Mouse (Mus musculus) midbrain, postnatal 0 days (tissue): ENCODE measurements around the gene H2afv. TPM values are rescaled to one million over a fixed set of nuclear protein-coding genes. Genes with fewer than 3 reads are reported as not detected.
A peak's percentile ranks its signal among the peaks of the same experiment; 100 is the strongest.
"Not testable (repeated sequence)": the region's sequence is repeated elsewhere in the genome, so short reads cannot be mapped to it uniquely, and the experiment has no call there.

Experiments
- ATAC-seq: fragments of 200-750 bp; cut with Nextera tagmentation; 2 replicates; pipeline ENCODE4 v1.8.0; 2017; ENCODE audit warnings: moderate number of reproducible peaks, mild to moderate bottlenecking, moderate TSS enrichment, moderate library complexity; ENCODE audit not compliant: low FRiP score
- DNase-seq: peaks from one replicate; pipeline ENCODE4 v3.0.0-alpha.2; 2015; ENCODE audit warnings: low spot score
- H3K27ac ChIP-seq: fragments of 300-500 bp; sonication (generic); 2 replicates; pipeline ENCODE4 v1.5.1; 2014; ENCODE audit warnings: low read depth, mild to moderate bottlenecking, low read length, mixed read lengths
- H3K27me3 ChIP-seq: fragments of 300-500 bp; sonication (generic); 2 replicates; pipeline ENCODE4 v1.6.1; 2014; ENCODE audit warnings: low read length, control low read depth, mixed read lengths; ENCODE audit not compliant: insufficient read depth
- H3K36me3 ChIP-seq: fragments of 300-500 bp; sonication (generic); 2 replicates; pipeline ENCODE4 v1.6.1; 2014; ENCODE audit warnings: low read length, control low read depth, mixed read lengths; ENCODE audit not compliant: insufficient read depth
- H3K4me1 ChIP-seq: fragments of 300-500 bp; sonication (generic); 2 replicates; pipeline ENCODE4 v1.6.1; 2014; ENCODE audit warnings: mild to moderate bottlenecking, control low read depth, antibody characterized with exemption, low read length, mixed read lengths; ENCODE audit not compliant: insufficient read depth
- H3K4me2 ChIP-seq: fragments of 300-500 bp; sonication (generic); 2 replicates; pipeline ENCODE4 v1.6.1; 2014; ENCODE audit warnings: low read depth, mild to moderate bottlenecking, low read length, mixed read lengths; ENCODE audit not compliant: poor library complexity, severe bottlenecking
- H3K4me3 ChIP-seq: fragments of 300-500 bp; sonication (generic); 2 replicates; pipeline ENCODE4 v1.5.1; 2014; ENCODE audit warnings: low read depth, mild to moderate bottlenecking, low read length, moderate library complexity
- H3K9ac ChIP-seq: fragments of 300-500 bp; sonication (generic); replicated peaks from 2 replicates; pipeline ENCODE4 v1.6.1; 2014; ENCODE audit warnings: mild to moderate bottlenecking, low read length, moderate library complexity, mixed read lengths; ENCODE audit not compliant: poor library complexity, severe bottlenecking
- H3K9me3 ChIP-seq: fragments of 300-500 bp; sonication (generic); 2 replicates; pipeline ENCODE4 v1.6.1; 2016; ENCODE audit warnings: low read length, control low read depth
- CTCF ChIP-seq: IDR thresholded peaks from 2 replicates; pipeline ENCODE4 v1.5.1; 2016; ENCODE audit warnings: antibody characterized with exemption, mild to moderate bottlenecking
- WGBS: fragments of 180-500 bp; shearing (Covaris S2); extraction: QIAGEN DNeasy Blood & Tissue Kit; methylation state at CpG from one replicate; pipeline ENCODE4 v1.1.7; 2014; 5-methylcytosine and 5-hydroxymethylcytosine counted together
- polyA plus RNA-seq: library from polyadenylated mRNA; unstranded; fragments of >200 nt; fragmentation: Nextera tagmentation; extraction: Ambion mirVana; gene quantifications from 2 replicates; pipeline ENCODE4 v1.2.1, GENCODE M21; 2015
- total RNA-seq: library from RNA; depleted of rRNA; stranded (reverse); fragments of >200 nt; gene quantifications from 2 replicates; pipeline ENCODE4 v1.2.3, GENCODE M21; 2014

Gene H2afv
- total and polyA plus RNA-seq, 2 experiments from 2014 or later: 57.2 to 133 TPM

DNA sequence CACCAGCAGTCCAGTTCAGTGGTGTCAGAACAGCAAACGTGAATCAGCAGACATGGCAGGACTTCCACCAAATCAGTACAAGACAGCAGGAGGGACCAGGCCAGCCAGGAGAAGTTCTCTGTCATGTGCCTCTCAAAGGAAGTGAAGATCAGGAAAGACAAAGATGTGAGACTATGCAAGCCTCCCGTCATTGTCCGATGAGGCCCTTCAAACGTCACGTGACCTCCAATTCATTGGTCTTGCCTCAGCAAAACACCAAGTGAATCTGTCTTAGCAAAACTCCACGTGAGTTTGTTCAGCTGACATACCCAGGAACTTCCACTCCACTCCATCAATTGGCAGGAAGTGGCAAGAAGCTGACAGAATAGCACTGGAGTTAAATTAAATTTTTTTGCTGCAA is 11.8 kb upstream of the H2afv start:
- H3K9me3 ChIP-seq: no peaks in the 10 kb centered on the region
- H3K36me3 ChIP-seq: no peaks in the 10 kb centered on the region
- DNase-seq (no peak), ATAC-seq (no peak)
- no peak for TF ChIP-seq CTCF
- WGBS: 77% methylated on average over 6 of the region's 6 CpGs
- H3K27ac ChIP-seq: no peak overlapping the region
- H3K9ac ChIP-seq: no peak overlapping the region
- no peak overlapping the region for H3K4me3 ChIP-seq
- H3K27me3 ChIP-seq: no peaks in the 10 kb centered on the region
- no peaks in the 10 kb centered on the region for H3K4me1 ChIP-seq
- no peak overlapping the region for H3K4me2 ChIP-seq

DNA sequence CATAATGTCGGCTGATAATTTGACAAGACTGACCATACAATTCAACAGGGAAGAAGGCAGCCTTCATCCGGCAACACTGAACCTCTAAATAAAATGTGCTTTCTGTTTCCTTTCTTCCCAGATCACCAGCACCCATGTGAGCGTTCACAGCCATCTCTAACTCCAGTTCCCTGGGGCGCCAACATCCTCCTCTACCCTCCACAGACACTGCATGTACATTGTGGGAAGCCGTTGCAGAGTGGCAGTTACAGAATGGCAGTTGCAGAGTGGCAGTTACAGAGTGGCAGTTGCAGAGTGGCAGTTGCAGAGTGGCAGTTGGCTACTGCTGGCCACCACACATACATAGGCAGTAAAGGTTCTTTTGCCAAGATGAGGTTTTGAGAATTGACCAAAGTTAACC is 3.9 kb upstream of the H2afv start:
- H3K4me1 ChIP-seq, H3K36me3 ChIP-seq, H3K4me3 ChIP-seq, H3K27ac ChIP-seq, H3K9me3 ChIP-seq, H3K4me2 ChIP-seq, DNase-seq, H3K9ac ChIP-seq, H3K27me3 ChIP-seq, ATAC-seq: not testable (repeated sequence)
- 93% methylated on average over 5 of the region's 5 CpGs for WGBS

DNA sequence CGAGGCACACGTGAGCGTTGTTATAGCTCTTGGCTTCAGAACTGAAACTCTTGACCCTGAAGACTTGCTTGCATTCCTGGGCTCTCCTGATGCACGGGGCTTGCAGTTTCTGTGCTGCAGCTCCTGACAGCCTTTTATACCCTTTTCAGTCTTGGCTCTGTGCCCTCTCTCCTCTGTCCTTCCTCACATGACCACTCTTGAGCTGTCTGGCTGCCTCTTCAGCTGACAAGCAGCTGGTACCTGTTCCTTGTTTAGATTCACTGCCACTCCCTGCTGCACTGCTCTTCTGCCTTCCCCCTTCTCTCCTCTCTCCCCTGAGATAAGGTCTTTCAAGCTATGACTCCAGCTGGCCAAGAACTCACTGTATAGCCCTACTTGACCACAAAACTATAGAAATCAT is 3.2 kb upstream of the H2afv start:
- WGBS: 90% methylated on average over 4 of the region's 4 CpGs
- no peak for TF ChIP-seq CTCF
- H3K4me1 ChIP-seq: no peaks in the 10 kb centered on the region
- H3K36me3 ChIP-seq: no peaks in the 10 kb centered on the region
- H3K27ac ChIP-seq: no peak overlapping the region
- H3K4me3 ChIP-seq: no peak overlapping the region
- no peaks in the 10 kb centered on the region for H3K9me3 ChIP-seq
- no peak overlapping the region for H3K4me2 ChIP-seq
- no peak for DNase-seq
- H3K9ac ChIP-seq: no peak overlapping the region
- no peak for ATAC-seq
- no peaks in the 10 kb centered on the region for H3K27me3 ChIP-seq

DNA sequence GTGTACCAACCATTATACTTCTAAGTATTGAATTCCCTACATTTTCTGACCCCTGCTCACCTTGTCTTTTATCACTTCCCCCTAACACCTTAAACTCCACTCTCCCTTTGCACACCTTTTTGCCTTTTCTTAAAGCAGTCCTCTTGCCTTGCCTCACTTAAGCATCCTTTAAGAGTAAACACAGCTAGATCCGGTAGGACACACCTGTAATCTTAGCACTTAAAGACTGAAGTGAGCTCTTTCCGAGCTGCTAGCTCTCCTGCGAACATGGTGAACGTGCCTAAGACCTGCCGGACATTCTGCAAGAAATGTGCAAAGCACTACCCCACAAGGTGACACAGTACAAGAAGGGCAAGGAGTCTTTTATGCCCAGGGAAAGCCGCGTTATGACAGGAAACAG is 1.7 kb upstream of the H2afv start:
- H3K4me1 ChIP-seq: no peaks in the 10 kb centered on the region
- no peaks in the 10 kb centered on the region for H3K36me3 ChIP-seq
- no peak overlapping the region for H3K4me3 ChIP-seq
- H3K4me2 ChIP-seq: no peak overlapping the region
- H3K9ac ChIP-seq: no peak overlapping the region
- ATAC-seq (no peak), DNase-seq (no peak)
- no peaks in the 10 kb centered on the region for H3K27me3 ChIP-seq
- 86% methylated on average over 7 of the region's 7 CpGs for WGBS
- H3K27ac ChIP-seq: no peak overlapping the region
- H3K9me3 ChIP-seq: no peaks in the 10 kb centered on the region
- no peak for TF ChIP-seq CTCF

DNA sequence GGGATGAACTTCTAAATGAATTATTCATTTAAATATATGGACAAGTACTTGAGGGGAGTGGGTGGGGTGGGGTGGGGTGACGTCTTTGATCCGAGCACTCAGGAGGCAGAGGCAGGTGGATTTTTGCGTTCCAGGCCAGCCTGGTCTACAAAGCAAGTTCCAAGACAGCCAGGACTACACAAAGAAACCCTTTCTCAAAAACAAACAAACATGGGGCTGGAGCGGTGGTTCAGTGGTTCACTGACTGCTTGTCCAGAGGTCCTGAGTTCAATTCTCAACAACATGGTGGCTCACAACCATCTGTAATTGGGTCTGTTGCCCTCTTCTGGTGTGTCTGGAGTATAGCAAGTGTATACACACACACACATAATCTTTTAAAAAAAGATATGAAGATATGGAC is 1.2 kb upstream of the H2afv start:
- Histone ChIP-seq H3K27ac (no peak overlapping the region), H3K27me3 (no peaks in the 10 kb centered on the region), H3K36me3 (no peaks in the 10 kb centered on the region), H3K4me3 (no peak overlapping the region), H3K9ac (no peak overlapping the region), H3K9me3 (no peaks in the 10 kb centered on the region), H3K4me1 (no peaks in the 10 kb centered on the region), H3K4me2 (no peak overlapping the region)
- WGBS: 80% methylated on average over 4 of the region's 4 CpGs
- no peak for ATAC-seq
- no peak for DNase-seq
- no peak for TF ChIP-seq CTCF

DNA sequence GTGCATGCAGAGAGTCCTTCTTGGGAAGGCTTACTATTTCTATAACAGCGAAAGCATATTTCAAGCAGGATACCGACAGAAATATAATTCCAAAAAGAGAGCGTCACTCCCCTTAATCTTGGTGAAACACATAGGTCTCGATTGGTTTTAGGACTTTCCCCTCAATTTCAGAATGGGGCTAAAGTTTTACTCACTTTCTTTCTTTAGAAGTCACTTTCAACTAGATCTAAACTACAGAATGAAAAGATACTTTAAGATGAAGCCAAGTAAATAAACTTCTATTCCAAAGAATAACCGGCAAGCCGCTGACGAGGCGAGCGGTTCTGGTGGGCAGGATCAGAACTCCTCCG is 541 bp downstream of the H2afv start:
- ATAC-seq (no peak), DNase-seq (no peak)
- 0% methylated on average over 10 of the region's 10 CpGs for WGBS
- Histone ChIP-seq H3K4me3 (peak overlapping the region; percentile 81), H3K4me2 (peak overlapping the region; percentile 49), H3K4me1 (no peaks in the 10 kb centered on the region), H3K9ac (peak overlapping the region; percentile 77), H3K9me3 (no peaks in the 10 kb centered on the region), H3K27ac (peak overlapping the region; percentile 94), H3K27me3 (no peaks in the 10 kb centered on the region), H3K36me3 (no peaks in the 10 kb centered on the region)
- TF ChIP-seq CTCF: no peak

DNA sequence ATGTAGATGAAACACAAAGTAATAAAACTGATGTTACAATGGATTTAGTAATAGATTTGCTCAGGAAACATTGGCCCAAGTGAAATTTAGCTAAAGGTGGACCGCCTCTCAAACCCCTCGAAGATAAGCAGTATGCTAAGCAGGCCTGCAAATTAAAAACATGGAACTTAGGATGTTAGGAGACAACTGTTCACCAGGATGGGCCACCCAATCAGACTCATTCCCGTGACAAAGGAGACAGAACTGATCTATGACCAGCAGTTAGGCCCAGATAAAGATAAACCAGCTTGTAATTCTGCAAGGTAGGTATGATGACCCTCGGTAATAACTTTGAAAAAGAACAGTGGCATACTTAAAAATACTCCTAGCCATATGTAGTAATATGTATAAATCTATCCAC is 1.1 kb downstream of the H2afv start:
- no peak for TF ChIP-seq CTCF
- peak overlapping the region; percentile 77; the same call in 1 of the 2 replicates for H3K9ac ChIP-seq
- ATAC-seq (no peak), DNase-seq (no peak)
- no peaks in the 10 kb centered on the region for H3K9me3 ChIP-seq
- H3K4me1 ChIP-seq: no peaks in the 10 kb centered on the region
- WGBS: 44% methylated on average over 4 of the region's 4 CpGs
- peak overlapping the region; percentile 81 for H3K4me3 ChIP-seq
- H3K4me2 ChIP-seq: peak overlapping the region; percentile 49
- H3K36me3 ChIP-seq: no peaks in the 10 kb centered on the region
- H3K27me3 ChIP-seq: no peaks in the 10 kb centered on the region
- H3K27ac ChIP-seq: no peak overlapping the region
